Mouse (Mus musculus) WW6 (cell line): Measurements from ENCODE around the gene Rps6ka5.

ENCODE experiments used
- DNase-seq: peaks from one replicate; pipeline ENCODE4 v3.0.0-alpha.2; 2013; ENCODE audit warnings: low read depth, low spot score

Rps6ka5 gene

GRCm38 (mm10) chr12:100502544-100502943, 224.2 kb downstream of the Rps6ka5 start:
- no peak for DNase-seq

GRCm38 (mm10) chr12:100501261-100501660, 225.5 kb downstream of the Rps6ka5 start:
- no peak for DNase-seq

- no peak for DNase-seq
Measured at GRCm38 (mm10) chr12:100499469-100499868, 227.3 kb downstream of the Rps6ka5 start.
